Mouse (Mus musculus) MEL (cell line): Measurements from ENCODE around the gene Ess2.

Experiments
- HCFC1 ChIP-seq: IDR thresholded peaks from 2 replicates; pipeline ENCODE4 v1.6.1; 2012; ENCODE audit warnings: low read depth, mild to moderate bottlenecking, inconsistent platforms, low read length, improper control_type of control experiment, moderate library complexity
- MAFK ChIP-seq: IDR thresholded peaks from 2 replicates; pipeline ENCODE4 v1.6.1; 2011; ENCODE audit warnings: low read depth, mild to moderate bottlenecking, low read length, improper control_type of control experiment, borderline replicate concordance

DNA sequence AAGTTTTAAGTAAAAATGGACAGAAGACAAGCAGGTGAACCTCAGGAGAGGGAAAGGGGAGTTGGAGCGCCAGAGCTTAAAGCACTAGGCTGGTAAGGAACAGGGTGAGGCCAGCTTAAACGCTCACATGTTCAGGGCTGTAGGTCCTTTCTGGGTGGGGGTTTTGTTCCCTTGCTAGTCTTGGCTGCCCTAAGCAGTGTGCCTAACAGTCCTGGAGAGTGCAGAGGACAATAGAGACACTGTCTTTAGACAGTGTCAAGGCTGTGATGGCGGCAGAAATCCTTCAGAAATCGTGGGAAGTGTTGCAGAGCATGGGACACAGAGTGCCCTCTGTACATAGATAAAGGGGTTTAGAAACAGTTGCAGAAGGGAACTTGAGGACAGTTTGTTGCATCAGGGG is 38.9 kb upstream of the Ess2 start:
- TF ChIP-seq MAFK (no peak), HCFC1 (no peak)
